Mouse (Mus musculus) liver, embryonic 16.5 days (tissue): Measurements from ENCODE around the gene Mrgpre. TPM values are rescaled to one million over a fixed set of nuclear protein-coding genes. Genes with fewer than 3 reads are reported as not detected.

ENCODE experiments used
- ATAC-seq: fragments of 200-750 bp; cut with Nextera tagmentation; 2 replicates; pipeline ENCODE4 v1.8.0; 2017; ENCODE audit warnings: low read depth, mild to moderate bottlenecking, moderate number of reproducible peaks, moderate library complexity
- H3K27ac ChIP-seq: fragments of 300-500 bp; sonication (generic); 2 replicates; pipeline ENCODE4 v1.5.1; 2014; ENCODE audit warnings: mild to moderate bottlenecking, low read length
- H3K27me3 ChIP-seq: fragments of 300-500 bp; sonication (generic); 2 replicates; pipeline ENCODE4 v1.6.1; 2014; ENCODE audit warnings: low read depth, low read length, mixed read lengths; ENCODE audit not compliant: control insufficient read depth, insufficient read depth
- H3K36me3 ChIP-seq: fragments of 300-500 bp; sonication (generic); 2 replicates; pipeline ENCODE4 v1.6.1; 2014; ENCODE audit warnings: mild to moderate bottlenecking; ENCODE audit not compliant: control insufficient read depth, insufficient read depth
- H3K4me1 ChIP-seq: fragments of 300-500 bp; sonication (generic); 2 replicates; pipeline ENCODE4 v1.6.1; 2014; ENCODE audit warnings: low read depth, low read length, mixed read lengths; ENCODE audit not compliant: control insufficient read depth
- H3K4me2 ChIP-seq: fragments of 300-500 bp; sonication (generic); 2 replicates; pipeline ENCODE4 v1.6.1; 2014; ENCODE audit warnings: low read depth, low read length, mixed read lengths
- H3K4me3 ChIP-seq: fragments of 300-500 bp; sonication (generic); 2 replicates; pipeline ENCODE4 v1.5.1; 2014; ENCODE audit warnings: low read depth, mild to moderate bottlenecking, low read length
- H3K9ac ChIP-seq: fragments of 300-500 bp; sonication (generic); 2 replicates; pipeline ENCODE4 v1.6.1; 2014; ENCODE audit warnings: low read depth, low read length
- H3K9me3 ChIP-seq: fragments of 300-500 bp; sonication (generic); replicated peaks from 2 replicates; pipeline ENCODE4 v1.6.1; 2016; ENCODE audit warnings: low read length; ENCODE audit not compliant: control insufficient read depth
- WGBS: fragments of 180-500 bp; shearing (Covaris S2); extraction: QIAGEN DNeasy Blood & Tissue Kit; methylation state at CpG from one replicate; pipeline ENCODE4 v1.1.7; 2014; ENCODE audit not compliant: insufficient replicate concordance; 5-methylcytosine and 5-hydroxymethylcytosine counted together
- polyA plus RNA-seq: library from polyadenylated mRNA; unstranded; fragments of >200 nt; fragmentation: Nextera tagmentation; extraction: Ambion mirVana; gene quantifications from 2 replicates; pipeline ENCODE4 v1.2.1, GENCODE M21; 2015

Mrgpre gene
- polyA plus RNA-seq, 1 experiment from 2014 or later: 0.51 TPM

DNA sequence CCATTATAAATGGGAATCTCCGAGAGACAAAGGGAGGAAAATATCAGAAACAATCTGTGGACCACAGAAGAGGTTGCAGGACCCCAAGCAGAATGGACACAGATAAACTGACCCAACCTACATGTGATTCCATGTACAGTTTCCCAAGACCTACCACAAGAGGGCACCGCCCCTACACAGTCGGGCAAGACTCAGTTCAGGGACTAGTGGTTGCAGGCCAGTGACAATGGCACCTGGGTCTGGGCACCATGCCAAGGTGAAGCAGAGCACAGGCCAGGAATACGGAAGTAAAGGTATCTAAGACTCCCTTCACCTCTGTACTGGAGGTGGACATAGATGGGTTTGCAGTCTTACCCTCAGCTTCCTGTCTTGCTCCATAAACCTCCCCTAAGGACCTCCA lies 8.8 kb upstream of the Mrgpre start:
- 40% methylated on average over 4 of the region's 4 CpGs for WGBS
- H3K4me3 ChIP-seq: no peak overlapping the region
- ATAC-seq: peak; percentile 61
- H3K9me3 ChIP-seq: no peaks in the 10 kb centered on the region
- H3K36me3 ChIP-seq: peaks cover 4% of the 10 kb centered on the region
- H3K4me1 ChIP-seq: no peaks in the 10 kb centered on the region; the same call in none of the 2 replicates
- H3K9ac ChIP-seq: no peak overlapping the region
- H3K4me2 ChIP-seq: no peak overlapping the region
- H3K27me3 ChIP-seq: no peaks in the 10 kb centered on the region
- 0 out of 2 replicates have a peak overlapping the region, but pooled peaks have one; percentile 34 for H3K27ac ChIP-seq

- WGBS: 57% methylated on average over 6 of the region's 6 CpGs
These were observed 8.2 kb upstream of the Mrgpre start for GRCm38 (mm10) chr7:143792336-143792985.

GRCm38 (mm10) chr7:143783378-143783995 lies 813 bp downstream of the Mrgpre start:
- Histone ChIP-seq H3K4me2 (peak overlapping the region; percentile 57), H3K4me1 (no peaks in the 10 kb centered on the region; the same call in 1 of the 2 replicates), H3K27ac (no peak overlapping the region), H3K27me3 (no peaks in the 10 kb centered on the region), H3K36me3 (no peaks in the 10 kb centered on the region), H3K4me3 (peak overlapping the region; percentile 52), H3K9ac (peak overlapping the region; percentile 12; the same call in 1 of the 2 replicates), H3K9me3 (no peaks in the 10 kb centered on the region)
- ATAC-seq: no peak; the same call in 1 of the 2 replicates
- 15% methylated on average over 6 of the region's 6 CpGs for WGBS

More at GRCm38 (mm10) chr7:143792336-143792985, 8.2 kb upstream of the Mrgpre start:
- Histone ChIP-seq H3K4me2 (no peak overlapping the region), H3K4me3 (no peak overlapping the region), H3K27ac (peak overlapping the region; percentile 66), H3K9me3 (no peaks in the 10 kb centered on the region), H3K4me1 (no peaks in the 10 kb centered on the region; the same call in none of the 2 replicates), H3K27me3 (no peaks in the 10 kb centered on the region), H3K9ac (no peak overlapping the region), H3K36me3 (peaks cover 4% of the 10 kb centered on the region; the same call in 1 of the 2 replicates)
- peak; percentile 66 for ATAC-seq

GRCm38 (mm10) chr7:143777375-143777774 lies 6.9 kb downstream of the Mrgpre start:
- H3K27me3 ChIP-seq: no peaks in the 10 kb centered on the region

DNA sequence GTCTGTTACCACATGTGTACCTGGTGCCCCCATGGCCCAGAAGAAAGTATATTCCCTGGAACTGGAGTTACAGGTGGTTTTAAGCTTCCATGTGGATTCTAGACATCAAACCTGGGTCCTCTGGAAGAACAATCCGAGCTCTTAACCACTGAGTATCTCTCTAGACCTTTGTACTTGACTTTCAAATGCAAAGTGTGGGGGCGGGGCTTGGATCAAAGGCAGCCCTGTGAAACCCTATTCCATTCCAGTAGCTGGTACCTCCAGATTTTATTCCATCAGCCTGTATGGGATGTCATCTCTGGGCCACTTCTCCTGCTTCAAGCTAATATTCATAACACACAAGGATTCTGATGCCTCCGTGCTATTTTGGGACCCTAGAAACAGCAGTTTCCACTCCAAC lies 8.2 kb downstream of the Mrgpre start:
- Histone ChIP-seq H3K4me1 (no peaks in the 10 kb centered on the region), H3K27me3 (no peaks in the 10 kb centered on the region), H3K4me3 (no peak overlapping the region), H3K9me3 (no peaks in the 10 kb centered on the region), H3K9ac (no peak overlapping the region), H3K27ac (no peak overlapping the region), H3K36me3 (no peaks in the 10 kb centered on the region), H3K4me2 (no peak overlapping the region)
- WGBS: 29% methylated on average over 3 of the region's 3 CpGs
- ATAC-seq: peak; percentile 69

More at GRCm38 (mm10) chr7:143777375-143777774, 6.9 kb downstream of the Mrgpre start:
- no peaks in the 10 kb centered on the region for H3K4me1 ChIP-seq
- ATAC-seq: no peak
- H3K9me3 ChIP-seq: no peaks in the 10 kb centered on the region
- no peak overlapping the region for H3K4me2 ChIP-seq
- H3K27ac ChIP-seq: no peak overlapping the region
- no peak overlapping the region for H3K9ac ChIP-seq
- H3K4me3 ChIP-seq: no peak overlapping the region
- 28% methylated on average over 2 of the region's 2 CpGs for WGBS
- no peaks in the 10 kb centered on the region for H3K36me3 ChIP-seq

- H3K36me3 ChIP-seq: no peaks in the 10 kb centered on the region
- H3K27me3 ChIP-seq: no peaks in the 10 kb centered on the region; the same call in 1 of the 2 replicates
- no peak overlapping the region for H3K4me3 ChIP-seq
- no peaks in the 10 kb centered on the region for H3K9me3 ChIP-seq
- no peaks in the 10 kb centered on the region for H3K4me1 ChIP-seq
- no peak overlapping the region for H3K9ac ChIP-seq
- peak; percentile 67 for ATAC-seq
- 20% methylated on average over 1 of the region's 1 CpGs for WGBS
- no peak overlapping the region for H3K4me2 ChIP-seq
- no peak overlapping the region for H3K27ac ChIP-seq
These were observed 14.8 kb downstream of the Mrgpre start for GRCm38 (mm10) chr7:143769461-143769860.

DNA sequence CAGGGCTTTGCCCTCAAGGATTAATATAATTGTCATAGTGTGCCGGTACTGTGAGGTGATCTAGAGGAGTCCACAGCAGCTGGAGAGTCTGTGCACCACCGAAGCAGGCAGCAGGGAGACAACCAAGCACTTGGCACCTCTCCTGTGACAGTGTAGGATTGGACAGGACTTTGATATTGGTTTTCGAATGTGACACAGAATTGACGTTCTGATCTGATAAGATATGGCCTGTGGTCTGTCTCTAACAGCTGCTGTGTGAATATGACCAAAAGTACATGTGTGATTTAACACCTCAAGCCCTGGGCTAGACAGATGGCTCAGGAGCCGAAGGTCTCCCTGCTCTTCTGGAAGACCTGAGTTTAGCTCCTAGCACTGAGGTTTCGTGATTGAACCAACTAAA lies 16.0 kb downstream of the Mrgpre start:
- Histone ChIP-seq H3K27ac (no peak overlapping the region), H3K36me3 (no peaks in the 10 kb centered on the region), H3K9me3 (no peaks in the 10 kb centered on the region), H3K9ac (no peak overlapping the region), H3K4me1 (no peaks in the 10 kb centered on the region), H3K27me3 (no peaks in the 10 kb centered on the region; the same call in 1 of the 2 replicates), H3K4me2 (no peak overlapping the region), H3K4me3 (no peak overlapping the region)
- ATAC-seq: 0 out of 2 replicates have a peak, but pooled peaks have one; percentile 14
- WGBS: 36% methylated on average over 6 of the region's 6 CpGs

DNA sequence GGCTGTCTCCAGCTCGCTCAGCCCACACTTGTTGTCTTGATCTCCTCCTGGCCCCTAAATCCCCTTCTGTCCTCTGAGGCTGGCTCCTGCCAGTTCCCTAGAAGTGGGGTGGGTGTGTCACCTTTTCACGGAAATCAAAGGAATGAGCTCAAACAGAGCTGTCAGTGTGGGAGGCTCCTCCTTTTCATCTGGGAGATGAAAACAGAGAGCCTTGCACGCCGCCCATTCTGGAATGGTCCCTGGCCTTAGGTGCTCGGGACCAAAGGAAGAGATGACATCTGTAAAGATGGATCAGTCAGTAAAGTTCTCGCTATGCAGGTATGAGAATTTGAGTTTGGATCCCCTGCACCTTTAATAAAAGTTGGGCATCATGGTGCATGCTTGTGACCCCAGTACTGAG lies 17.4 kb downstream of the Mrgpre start, which contains the start of gene Mrgprg:
TSS of gene Mrgprg (minus strand) at position 101 of the 400 bp plus-strand sequence.
- 38% methylated on average over 6 of the region's 6 CpGs for WGBS
- Histone ChIP-seq H3K4me3 (no peak within 1 kb of the TSS), H3K9me3 (no peaks in the 10 kb centered on the region), H3K4me1 (no peaks in the 10 kb centered on the region), H3K36me3 (no peaks in the 10 kb centered on the region), H3K4me2 (no peak within 1 kb of the TSS), H3K9ac (no peak within 1 kb of the TSS), H3K27me3 (no peaks in the 10 kb centered on the region; the same call in 1 of the 2 replicates), H3K27ac (no peak within 1 kb of the TSS)
- ATAC-seq: no peak
